Mouse (Mus musculus): ENCODE measurements around the gene Plscr5. TPM values are rescaled to one million over a fixed set of nuclear protein-coding genes. Genes with fewer than 3 reads are reported as not detected.

The Plscr5 gene
- polyA plus RNA-seq, 1 experiment = not detected

DNA sequence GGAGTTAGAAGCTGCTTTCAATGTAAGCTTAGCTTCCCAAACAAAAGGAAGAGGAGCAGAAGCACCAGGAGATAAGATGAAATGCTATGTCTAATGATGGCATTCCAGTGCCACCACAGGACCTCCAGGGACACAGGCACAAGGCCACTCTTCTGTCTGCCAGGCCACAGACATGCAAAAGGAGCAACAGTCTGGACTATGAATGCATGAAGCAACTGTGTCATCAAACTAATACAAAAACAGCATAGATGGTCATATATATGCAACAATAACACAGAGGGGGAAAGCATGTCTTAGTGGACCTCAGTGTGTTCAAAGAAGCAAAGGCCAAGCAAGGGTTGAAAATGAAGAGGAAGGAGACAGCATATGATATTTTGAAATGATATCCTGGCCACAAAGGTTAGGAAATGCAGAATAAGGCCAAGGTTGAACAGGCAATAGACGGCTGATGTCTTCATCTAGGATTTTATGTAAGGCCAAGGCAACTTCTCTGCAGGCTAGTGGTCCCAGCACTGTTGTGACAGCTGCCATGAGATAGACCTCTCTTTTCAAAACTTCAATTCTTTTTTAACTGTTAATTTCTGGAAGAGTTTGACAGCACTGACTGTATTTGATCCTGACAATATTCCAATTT is 32.0 kb downstream of the Plscr5 start:
- Histone ChIP-seq H3K79me2 (ENCODE audit: control insufficient read depth, insufficient read depth) (no peaks in the 10 kb centered on the region), H3K27me3 (ENCODE audit: control insufficient read depth, insufficient read depth, insufficient read length) (no peaks in the 10 kb centered on the region), H3K4me3 (no peak overlapping the region), H3K36me3 (ENCODE audit: control insufficient read depth, insufficient read depth) (no peaks in the 10 kb centered on the region), H3ac (ENCODE audit: control insufficient read depth, insufficient read length) (no peak overlapping the region), H3K4me2 (ENCODE audit: low read depth) (no peak overlapping the region)
- TF ChIP-seq TCF3 (IDR thresholded peaks at IDR 0.05; ENCODE audit: insufficient read length, low read depth) (no peak), POLR2A (IDR thresholded peaks at IDR 0.05; ENCODE audit: insufficient read length, low read depth) (no peak), SRF (IDR thresholded peaks at IDR 0.05; ENCODE audit: control insufficient read depth, insufficient read length, low read depth) (no peak), USF1 (IDR thresholded peaks at IDR 0.05; ENCODE audit: low read depth) (no peak), POLR2AphosphoS2 (IDR thresholded peaks at IDR 0.05; ENCODE audit: insufficient read length, low read depth) (no peak), TCF12 (IDR thresholded peaks at IDR 0.05; ENCODE audit: insufficient read depth, poor library complexity, severe bottlenecking) (no peak), MYOG (IDR thresholded peaks at IDR 0.05; ENCODE audit: control insufficient read depth in 1 of 3, insufficient read depth in 1 of 3, insufficient read length in 2 of 3, low read depth in 2 of 3) (no peak)

DNA sequence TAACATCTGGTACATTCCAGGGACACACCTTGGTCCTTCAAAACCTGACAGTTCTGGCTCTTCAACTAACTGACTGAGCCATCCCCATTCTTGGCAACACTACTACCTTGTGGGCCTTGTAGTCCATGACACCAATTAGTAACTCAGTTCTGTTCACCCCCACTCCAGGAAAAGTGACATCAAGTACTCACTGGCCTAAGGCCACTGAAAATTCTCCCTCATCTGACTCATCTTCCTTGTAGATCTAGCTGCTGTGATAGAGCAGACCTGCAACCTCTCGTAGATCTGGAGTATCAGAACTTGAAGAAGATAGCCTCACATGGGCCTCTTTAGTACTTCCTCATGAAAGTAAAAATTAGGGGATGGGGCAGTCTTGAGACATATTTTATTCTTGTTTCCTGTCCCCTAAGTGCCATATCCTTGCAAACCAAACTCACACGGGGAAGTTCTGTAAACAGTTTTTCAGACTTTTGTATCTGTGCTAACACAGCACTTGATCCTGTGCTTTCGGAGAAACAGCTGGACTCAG is 33.5 kb downstream of the Plscr5 start:
- Histone ChIP-seq H3K4me2 (ENCODE audit: low read depth) (no peak overlapping the region), H3K36me3 (ENCODE audit: control insufficient read depth, insufficient read depth) (no peaks in the 10 kb centered on the region), H3ac (ENCODE audit: control insufficient read depth, insufficient read length) (no peak overlapping the region), H3K4me3 (no peak overlapping the region), H3K27me3 (ENCODE audit: control insufficient read depth, insufficient read depth, insufficient read length) (no peaks in the 10 kb centered on the region), H3K79me2 (ENCODE audit: control insufficient read depth, insufficient read depth) (no peaks in the 10 kb centered on the region)
- no peak for TF ChIP-seq USF1 (IDR thresholded peaks at IDR 0.05; ENCODE audit: low read depth)
- no peak for TF ChIP-seq MYOG (IDR thresholded peaks at IDR 0.05; ENCODE audit: control insufficient read depth in 1 of 3, insufficient read depth in 1 of 3, insufficient read length in 2 of 3, low read depth in 2 of 3)
- no peak for TF ChIP-seq E2F4 (IDR thresholded peaks at IDR 0.05; ENCODE audit: insufficient read depth)
- no peak for TF ChIP-seq REST (IDR thresholded peaks at IDR 0.05; ENCODE audit: insufficient read depth, insufficient read length)
- TF ChIP-seq POLR2AphosphoS2 (IDR thresholded peaks at IDR 0.05; ENCODE audit: insufficient read length, low read depth) = no peak
- no peak for TF ChIP-seq MYOD1 (IDR thresholded peaks at IDR 0.05; ENCODE audit: control insufficient read depth in 1 of 3, insufficient read length in 2 of 3, low read depth in 2 of 3)
- TF ChIP-seq SRF (IDR thresholded peaks at IDR 0.05; ENCODE audit: control insufficient read depth, insufficient read length, low read depth) = no peak
- TF ChIP-seq CEBPB (IDR thresholded peaks at IDR 0.05; ENCODE audit: insufficient read depth, poor library complexity, severe bottlenecking) = no peak

DNA sequence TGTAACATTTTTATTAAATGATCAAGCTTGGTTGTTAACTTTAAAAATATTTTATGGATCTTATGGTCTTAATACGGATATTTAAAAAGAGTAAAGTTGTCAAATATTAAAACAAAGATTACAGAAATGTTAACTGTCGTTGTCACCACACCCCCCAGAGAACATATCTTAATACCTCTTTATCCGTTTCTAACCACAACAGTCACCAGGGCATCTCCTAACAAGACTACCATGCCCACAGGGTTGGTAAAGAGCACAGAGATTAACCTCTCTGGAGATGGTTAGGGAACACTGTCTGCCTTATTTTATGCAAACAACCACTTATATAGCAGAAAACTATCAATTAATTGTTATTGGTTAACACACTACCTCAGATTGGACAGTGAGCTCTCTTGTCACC is 34.1 kb downstream of the Plscr5 start:
- Histone ChIP-seq H3ac (ENCODE audit: control insufficient read depth, insufficient read length) (no peak overlapping the region), H3K79me2 (ENCODE audit: control insufficient read depth, insufficient read depth) (no peaks in the 10 kb centered on the region), H3K27me3 (ENCODE audit: control insufficient read depth, insufficient read depth, insufficient read length) (no peaks in the 10 kb centered on the region), H3K4me2 (ENCODE audit: low read depth) (no peak overlapping the region), H3K4me3 (no peak overlapping the region), H3K36me3 (ENCODE audit: control insufficient read depth, insufficient read depth) (no peaks in the 10 kb centered on the region)
- TF ChIP-seq POLR2AphosphoS2 (IDR thresholded peaks at IDR 0.05; ENCODE audit: insufficient read length, low read depth) (no peak), CEBPB (IDR thresholded peaks at IDR 0.05; ENCODE audit: insufficient read depth, poor library complexity, severe bottlenecking) (no peak), SRF (IDR thresholded peaks at IDR 0.05; ENCODE audit: control insufficient read depth, insufficient read length, low read depth) (no peak), REST (IDR thresholded peaks at IDR 0.05; ENCODE audit: insufficient read depth, insufficient read length) (no peak), USF1 (IDR thresholded peaks at IDR 0.05; ENCODE audit: low read depth) (no peak), TCF3 (IDR thresholded peaks at IDR 0.05; ENCODE audit: insufficient read length, low read depth) (no peak), MYOD1 (IDR thresholded peaks at IDR 0.05; ENCODE audit: control insufficient read depth in 1 of 3, insufficient read length in 2 of 3, low read depth in 2 of 3) (no peak), MAX (IDR thresholded peaks at IDR 0.05; ENCODE audit: low read depth) (no peak), POLR2A (IDR thresholded peaks at IDR 0.05; ENCODE audit: insufficient read length, low read depth) (no peak), E2F4 (IDR thresholded peaks at IDR 0.05; ENCODE audit: insufficient read depth) (no peak), MYOG (IDR thresholded peaks at IDR 0.05; ENCODE audit: control insufficient read depth in 1 of 3, insufficient read depth in 1 of 3, insufficient read length in 2 of 3, low read depth in 2 of 3) (no peak), TCF12 (IDR thresholded peaks at IDR 0.05; ENCODE audit: insufficient read depth, poor library complexity, severe bottlenecking) (no peak)

DNA sequence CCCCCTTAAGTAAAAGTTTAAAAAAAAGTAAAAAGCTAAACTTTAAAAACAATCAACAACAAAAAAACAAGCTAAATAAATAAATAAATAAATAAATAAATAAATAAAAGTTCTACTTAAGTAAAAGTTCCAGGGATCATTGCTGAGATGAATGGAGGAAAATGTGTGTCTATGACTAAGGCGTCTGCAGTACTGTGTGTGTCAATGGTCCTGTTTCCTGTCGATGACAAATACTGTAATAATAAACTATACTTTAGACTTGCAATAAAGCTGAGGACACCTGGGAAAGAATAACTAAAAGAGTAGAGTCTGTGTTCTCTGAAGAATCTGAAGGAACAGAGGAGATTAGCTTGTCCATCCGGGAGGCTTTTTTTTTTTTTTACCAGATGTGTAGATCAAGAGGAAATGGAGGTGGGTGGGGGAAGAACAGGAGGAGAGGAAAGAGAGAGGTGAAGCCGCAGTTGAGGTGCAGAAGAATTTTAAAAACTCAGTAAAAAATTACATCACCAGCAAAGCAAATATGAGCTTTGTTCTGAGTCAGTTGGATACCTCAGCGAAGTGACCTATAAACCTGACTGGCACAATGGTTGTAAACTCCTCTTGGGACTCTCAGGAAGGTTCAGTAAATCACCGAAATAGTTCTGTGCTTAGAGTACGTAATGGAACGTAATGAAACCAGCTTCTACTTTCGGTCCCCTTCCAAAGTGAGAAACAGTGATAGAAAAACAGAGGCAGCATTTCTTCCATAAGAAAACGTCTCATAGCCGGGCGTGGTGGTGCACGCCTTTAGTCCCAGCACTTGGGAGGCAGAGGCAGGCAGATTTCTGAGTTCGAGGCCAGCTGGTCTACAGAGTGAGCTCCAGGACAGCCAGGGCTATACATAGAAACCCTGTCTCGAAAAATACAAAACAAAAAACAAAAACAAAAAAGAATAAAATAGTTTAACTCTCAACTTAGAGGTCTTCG is 36.4 kb downstream of the Plscr5 start:
- no peaks in the 10 kb centered on the region for H3K27me3 ChIP-seq (ENCODE audit: control insufficient read depth, insufficient read depth, insufficient read length)
- no peak overlapping the region for H3ac ChIP-seq (ENCODE audit: control insufficient read depth, insufficient read length)
- H3K4me2 ChIP-seq (ENCODE audit: low read depth) = no peak overlapping the region
- no peak overlapping the region for H3K4me3 ChIP-seq
- no peaks in the 10 kb centered on the region for H3K79me2 ChIP-seq (ENCODE audit: control insufficient read depth, insufficient read depth)
- no peak for TF ChIP-seq SRF (IDR thresholded peaks at IDR 0.05; ENCODE audit: control insufficient read depth, insufficient read length, low read depth)
- TF ChIP-seq MYOD1 (IDR thresholded peaks at IDR 0.05; ENCODE audit: control insufficient read depth in 1 of 3, insufficient read length in 2 of 3, low read depth in 2 of 3) = no peak
- no peak for TF ChIP-seq MYOG (IDR thresholded peaks at IDR 0.05; ENCODE audit: control insufficient read depth in 1 of 3, insufficient read depth in 1 of 3, insufficient read length in 2 of 3, low read depth in 2 of 3)
- no peak for TF ChIP-seq REST (IDR thresholded peaks at IDR 0.05; ENCODE audit: insufficient read depth, insufficient read length)
- no peak for TF ChIP-seq USF1 (IDR thresholded peaks at IDR 0.05; ENCODE audit: low read depth)
- no peak for TF ChIP-seq CEBPB (IDR thresholded peaks at IDR 0.05; ENCODE audit: insufficient read depth, poor library complexity, severe bottlenecking)
- no peak for TF ChIP-seq TCF3 (IDR thresholded peaks at IDR 0.05; ENCODE audit: insufficient read length, low read depth)
- no peak for TF ChIP-seq POLR2AphosphoS2 (IDR thresholded peaks at IDR 0.05; ENCODE audit: insufficient read length, low read depth)
- no peak for TF ChIP-seq POLR2A (IDR thresholded peaks at IDR 0.05; ENCODE audit: insufficient read length, low read depth)
- TF ChIP-seq E2F4 (IDR thresholded peaks at IDR 0.05; ENCODE audit: insufficient read depth) = no peak
- TF ChIP-seq TCF12 (IDR thresholded peaks at IDR 0.05; ENCODE audit: insufficient read depth, poor library complexity, severe bottlenecking) = no peak
- no peak for TF ChIP-seq MAX (IDR thresholded peaks at IDR 0.05; ENCODE audit: low read depth)
- H3K36me3 ChIP-seq (ENCODE audit: control insufficient read depth, insufficient read depth) = no peaks in the 10 kb centered on the region
